Mouse (Mus musculus) right cerebral cortex, postnatal 25 days (tissue): ENCODE measurements around the gene Mrpl48.
A peak's percentile ranks its signal among the peaks of the same experiment; 100 is the strongest.
"Not testable (repeated sequence)": the region's sequence is repeated elsewhere in the genome, so short reads cannot be mapped to it uniquely, and the experiment has no call there.

Source experiments
- DNase-seq: peaks from one replicate; pipeline ENCODE4 v3.0.0; 2022

Mrpl48 gene

GRCm38 (mm10) chr7:100582727-100583236 lies 25.3 kb downstream of the Mrpl48 start:
- peak; percentile 90 for DNase-seq

- no peak for DNase-seq
These were observed 25.9 kb downstream of the Mrpl48 start for GRCm38 (mm10) chr7:100582235-100582634.

- no peak for DNase-seq
These were observed 29.3 kb downstream of the Mrpl48 start for GRCm38 (mm10) chr7:100578794-100579193.

- no peak for DNase-seq
These were observed 35.4 kb downstream of the Mrpl48 start for GRCm38 (mm10) chr7:100572704-100573103.

GRCm38 (mm10) chr7:100572061-100572460 lies 36.0 kb downstream of the Mrpl48 start:
- no peak for DNase-seq

GRCm38 (mm10) chr7:100570930-100571715 lies 37.0 kb downstream of the Mrpl48 start:
- DNase-seq = no peak

- no peak for DNase-seq
These were observed 38.2 kb downstream of the Mrpl48 start for GRCm38 (mm10) chr7:100569907-100570306.

- DNase-seq = not testable (repeated sequence)
These were observed 40.9 kb downstream of the Mrpl48 start for GRCm38 (mm10) chr7:100567238-100567637.

GRCm38 (mm10) chr7:100561861-100562587 lies 46.1 kb downstream of the Mrpl48 start:
- DNase-seq = no peak

GRCm38 (mm10) chr7:100559331-100559730 lies 48.8 kb downstream of the Mrpl48 start:
- DNase-seq = no peak

- DNase-seq = no peak
These were observed 50.9 kb downstream of the Mrpl48 start for GRCm38 (mm10) chr7:100557241-100557640.

GRCm38 (mm10) chr7:100555431-100555951 lies 52.6 kb downstream of the Mrpl48 start:
- DNase-seq = peak; percentile 59

GRCm38 (mm10) chr7:100554939-100555338 lies 53.2 kb downstream of the Mrpl48 start:
- DNase-seq = no peak

- DNase-seq = peak; percentile 35
These were observed 57.6 kb downstream of the Mrpl48 start for GRCm38 (mm10) chr7:100550338-100551007.

- DNase-seq = no peak
These were observed 58.3 kb downstream of the Mrpl48 start for GRCm38 (mm10) chr7:100549796-100550195.

- no peak for DNase-seq
These were observed 60.5 kb downstream of the Mrpl48 start for GRCm38 (mm10) chr7:100547631-100548030.

GRCm38 (mm10) chr7:100544437-100544836 lies 63.7 kb downstream of the Mrpl48 start:
- no peak for DNase-seq

GRCm38 (mm10) chr7:100539516-100539915 lies 68.6 kb downstream of the Mrpl48 start:
- DNase-seq = no peak

GRCm38 (mm10) chr7:100537519-100537902 lies 70.6 kb downstream of the Mrpl48 start:
- DNase-seq = no peak

GRCm38 (mm10) chr7:100536804-100537518 lies 71.1 kb downstream of the Mrpl48 start, which contains the start of gene Coa4:
Gene Coa4 (plus strand): TSS chr7:100537071.
- peak; percentile 88 for DNase-seq

- DNase-seq = no peak
These were observed 72.3 kb downstream of the Mrpl48 start for GRCm38 (mm10) chr7:100535831-100536230.

- no peak for DNase-seq
These were observed 73.9 kb downstream of the Mrpl48 start for GRCm38 (mm10) chr7:100534216-100534615.
